In genomic region chr12:111343956-111344355, GRCm38 (mm10) we compare ENCODE assay signal across 28 mouse cellular contexts. TPM values are rescaled to one million over a fixed set of nuclear protein-coding genes. Genes with fewer than 3 reads are reported as not detected.
DNase-seq lines count a peak whose midpoint lies in the region; ATAC-seq and TF ChIP-seq lines count a peak whose summit lies in the region.
"Had no signal": no experiment of that assay in that cellular context is flagged by ENCODE, and none has a peak within 500 bp of the region (broad histone marks: within the 10 kb centered on the region; RNA-seq: fewer than 3 reads in every experiment).

No protein-coding gene starts in this region.

- intact Hi-C loops in heart, adult 2 months (cut with DNase I), result no loop called here
- intact Hi-C loops in heart, postnatal 25 days (cut with DNase I), result loop anchor here (5.0 kb wide), 1 partner anchor 68 kb away; no protein-coding TSS in a partner anchor

- WGBS in heart, adult 2 months, result 49% methylated on average over 1 of the region's 1 CpGs
- 44% methylated on average over 1 of the region's 1 CpGs for WGBS in lung, postnatal 0 days
- WGBS in stomach, postnatal 0 days, result 49% methylated on average over 1 of the region's 1 CpGs

- no peaks in the 10 kb centered on the region for H3K9me3 ChIP-seq in lung, postnatal 0 days (ENCODE audit: low read length)
- no peaks in the 10 kb centered on the region for H3K9me3 ChIP-seq in stomach, postnatal 0 days (ENCODE audit: control insufficient read depth, low read length)
- H3K9me3 ChIP-seq: embryonic facial prominence, embryonic 10.5 days; embryonic facial prominence, embryonic 15.5 days; forebrain, embryonic 12.5 days; heart, embryonic 12.5 days; limb, embryonic 10.5 days; limb, embryonic 15.5 days; midbrain, embryonic 10.5 days; neural tube, embryonic 12.5 days had no signal

- no peak for ATAC-seq in lung, postnatal 0 days
- no peak for ATAC-seq in stomach, postnatal 0 days (ENCODE audit: low FRiP score, low TSS enrichment)
- ATAC-seq: CD4-positive, CD25-positive, alpha-beta regulatory T cell, adult 4 months; forebrain, postnatal 0 days; hindbrain, embryonic 16.5 days; intestine, embryonic 16.5 days; midbrain, embryonic 16.5 days had no signal

- no peak for DNase-seq in heart, adult 2 months
- DNase-seq in heart, postnatal 25 days (ENCODE audit: low spot score), result no peak
- no peak for DNase-seq in layer of hippocampus, adult 2 months (ENCODE audit: low spot score in 2 of 2)
- no peak for DNase-seq in layer of hippocampus, adult 9-11 months
- no peak for DNase-seq in lung, postnatal 0 days (ENCODE audit: low spot score)
- no peak for DNase-seq in lung, adult 18-20 months
- DNase-seq in stomach, postnatal 0 days (ENCODE audit: low spot score), result no peak
- no peak for DNase-seq in ovary, postnatal 14 days (ENCODE audit: low spot score)
- DNase-seq: adrenal gland, adult 8-10 months; cerebellum, adult 2 months; cerebellum, postnatal 25 days; forebrain, postnatal 0 days; gastrocnemius, postnatal 14 days; heart, postnatal 10 days; right cerebral cortex, postnatal 14 days had no signal

- H3K4me3 ChIP-seq in heart, adult 2 months, result no peak overlapping the region
- H3K4me3 ChIP-seq in layer of hippocampus, adult 2 months, result no peak overlapping the region
- H3K4me3 ChIP-seq in lung, postnatal 0 days (ENCODE audit: low read depth, low read length), result no peak overlapping the region
- no peak overlapping the region for H3K4me3 ChIP-seq in stomach, postnatal 0 days (ENCODE audit: low read depth, low read length)
- H3K4me3 ChIP-seq: embryonic facial prominence, embryonic 10.5 days; embryonic facial prominence, embryonic 15.5 days; forebrain, embryonic 12.5 days; heart, embryonic 12.5 days; limb, embryonic 10.5 days; limb, embryonic 15.5 days; midbrain, embryonic 10.5 days; myocyte; neural tube, embryonic 12.5 days had no signal

- no peak overlapping the region for H3K9ac ChIP-seq in heart, adult 2 months (ENCODE audit: low read depth, low read length)
- no peak overlapping the region for H3K9ac ChIP-seq in lung, postnatal 0 days (replicated peaks; ENCODE audit: low read depth)
- no peak overlapping the region for H3K9ac ChIP-seq in stomach, postnatal 0 days (ENCODE audit: low read length)
- H3K9ac ChIP-seq: embryonic facial prominence, embryonic 15.5 days; forebrain, embryonic 12.5 days; forebrain, postnatal 0 days; heart, embryonic 12.5 days; limb, embryonic 15.5 days; neural tube, embryonic 12.5 days had no signal

- no peaks in the 10 kb centered on the region for H3K27me3 ChIP-seq in heart, adult 2 months (ENCODE audit: control insufficient read depth, insufficient read depth, low read length)
- no peaks in the 10 kb centered on the region for H3K27me3 ChIP-seq in lung, postnatal 0 days (replicated peaks; ENCODE audit: insufficient read depth, low read length)
- no peaks in the 10 kb centered on the region for H3K27me3 ChIP-seq in stomach, postnatal 0 days (ENCODE audit: control insufficient read depth, insufficient read depth, low read length)
- H3K27me3 ChIP-seq: embryonic facial prominence, embryonic 15.5 days; forebrain, embryonic 12.5 days; heart, embryonic 12.5 days; limb, embryonic 15.5 days; neural tube, embryonic 12.5 days had no signal

- H3K4me1 ChIP-seq in heart, adult 2 months (ENCODE audit: control insufficient read depth, insufficient read depth, low read length), result peaks cover 15% of the 10 kb centered on the region
- no peaks in the 10 kb centered on the region; the same call in 1 of the 2 replicates for H3K4me1 ChIP-seq in lung, postnatal 0 days (ENCODE audit: insufficient read depth, low read depth, low read length)
- H3K4me1 ChIP-seq in stomach, postnatal 0 days (replicated peaks; ENCODE audit: control insufficient read depth, insufficient read depth), result no peaks in the 10 kb centered on the region
- H3K4me1 ChIP-seq: forebrain, embryonic 12.5 days had no signal

- no peaks in the 10 kb centered on the region for H3K36me3 ChIP-seq in heart, adult 2 months (ENCODE audit: control insufficient read depth, insufficient read depth, low read length)
- H3K36me3 ChIP-seq in lung, postnatal 0 days (ENCODE audit: insufficient read depth, low read length), result peaks cover 12% of the 10 kb centered on the region
- peaks cover 8% of the 10 kb centered on the region for H3K36me3 ChIP-seq in stomach, postnatal 0 days (ENCODE audit: control insufficient read depth, insufficient read depth, low read length)

- peaks cover 10% of the 10 kb centered on the region for H3K79me2 ChIP-seq in heart, adult 2 months (replicated peaks; ENCODE audit: control insufficient read depth, insufficient read depth, low read length)

- H3K27ac ChIP-seq in heart, adult 2 months, result no peak overlapping the region
- H3K27ac ChIP-seq in layer of hippocampus, adult 2 months, result no peak overlapping the region
- H3K27ac ChIP-seq in lung, postnatal 0 days (ENCODE audit: low read length), result no peak overlapping the region
- no peak overlapping the region for H3K27ac ChIP-seq in stomach, postnatal 0 days (replicated peaks)
- H3K27ac ChIP-seq: embryonic facial prominence, embryonic 10.5 days; embryonic facial prominence, embryonic 15.5 days; forebrain, embryonic 12.5 days; limb, embryonic 10.5 days; limb, embryonic 15.5 days; midbrain, embryonic 10.5 days; neural tube, embryonic 12.5 days had no signal

- TF ChIP-seq EP300 in heart, adult 2 months (IDR thresholded peaks at IDR 0.05; ENCODE audit: insufficient read depth, low read depth, low read length), result no peak
- no peak for TF ChIP-seq EP300 in lung, postnatal 0 days (IDR thresholded peaks at IDR 0.05)
- TF ChIP-seq EP300 in stomach, postnatal 0 days (optimal IDR thresholded peaks at IDR 0.05), result no peak

- no peak overlapping the region for H3K4me2 ChIP-seq in lung, postnatal 0 days (replicated peaks; ENCODE audit: low read depth, low read length)
- no peak overlapping the region for H3K4me2 ChIP-seq in stomach, postnatal 0 days (replicated peaks; ENCODE audit: low read depth)
- H3K4me2 ChIP-seq: embryonic facial prominence, embryonic 15.5 days; forebrain, embryonic 12.5 days; heart, embryonic 12.5 days; limb, embryonic 15.5 days; neural tube, embryonic 12.5 days had no signal

- no peak for TF ChIP-seq POLR2A in heart, adult 2 months (IDR thresholded peaks at IDR 0.05; ENCODE audit: insufficient read depth, low read depth, low read length)

- TF ChIP-seq CTCF in heart, adult 2 months (IDR thresholded peaks at IDR 0.05), result peak; percentile 51
- TF ChIP-seq CTCF in layer of hippocampus, adult 2 months (conservative IDR thresholded peaks at IDR 0.05), result peak; percentile 64
- TF ChIP-seq CTCF in lung, postnatal 0 days (IDR thresholded peaks at IDR 0.05), result peak; percentile 34
- peak; percentile 60 for TF ChIP-seq CTCF in stomach, postnatal 0 days (IDR thresholded peaks at IDR 0.05; ENCODE audit: low read depth)

RNA-seq across cellular contexts. Expression of gene Cdc42bpb, which starts 33.6 kb away (rescaled TPM):
- total RNA-seq in heart, adult 2 months (2021), result 10 to 100 TPM; 55.3 to 58.5 TPM
- 105 and 106 TPM in 2 replicates for polyA plus RNA-seq in heart, adult 2 months (2012; rRNA removed)
- total RNA-seq in heart, postnatal 25 days (2021), result 10 to 100 TPM; 57.5 to 60.2 TPM
- 100 to 1,000 TPM; 113 to 122 TPM for total RNA-seq in layer of hippocampus, adult 2 months (2021)
- 29.0 and 32.5 TPM in 2 replicates for polyA plus RNA-seq in lung, postnatal 0 days (2015; fragmentation: Nextera tagmentation; extraction: Ambion mirVana)
- 18.6 and 18.7 TPM in 2 replicates for polyA plus RNA-seq in stomach, postnatal 0 days (2015; fragmentation: Nextera tagmentation; extraction: Ambion mirVana)
